Mouse (Mus musculus): Measurements from ENCODE around the gene Arl4a. TPM values are rescaled to one million over a fixed set of nuclear protein-coding genes. Genes with fewer than 3 reads are reported as not detected.

The Arl4a gene
- polyA plus RNA-seq, 1 experiment from 2014 or later, result 61.4 TPM

GRCm38 (mm10) chr12:39977996-39978590, 59.7 kb downstream of the Arl4a start:
- Histone ChIP-seq H3K36me3 (no peaks in the 10 kb centered on the region), H3K4me3 (no peak overlapping the region), H3K27me3 (replicated peaks) (no peaks in the 10 kb centered on the region), H3K4me2 (no peak overlapping the region), H3K9me3 (replicated peaks) (no peaks in the 10 kb centered on the region), H3K4me1 (no peaks in the 10 kb centered on the region), H3K9ac (no peak overlapping the region), H3K27ac (no peak overlapping the region)
- 61% methylated on average over 8 of the region's 8 CpGs for WGBS (ENCODE audit: insufficient replicate concordance)
- ATAC-seq, result peak; percentile 49; the same call in 1 of the 2 replicates

- WGBS (ENCODE audit: insufficient replicate concordance), result 72% methylated on average over 2 of the region's 2 CpGs
- no peak for ATAC-seq
- no peak overlapping the region for H3K9ac ChIP-seq
- H3K4me2 ChIP-seq, result no peak overlapping the region
- H3K27me3 ChIP-seq (replicated peaks), result no peaks in the 10 kb centered on the region
- H3K9me3 ChIP-seq (replicated peaks), result no peaks in the 10 kb centered on the region
- no peaks in the 10 kb centered on the region for H3K36me3 ChIP-seq
- no peak overlapping the region for H3K4me3 ChIP-seq
- no peak overlapping the region for H3K27ac ChIP-seq
- H3K4me1 ChIP-seq, result no peaks in the 10 kb centered on the region
Observed at GRCm38 (mm10) chr12:39976426-39976825, 61.4 kb downstream of the Arl4a start.

- Histone ChIP-seq H3K27ac (no peak overlapping the region), H3K4me1 (no peaks in the 10 kb centered on the region), H3K9me3 (replicated peaks) (no peaks in the 10 kb centered on the region), H3K27me3 (replicated peaks) (no peaks in the 10 kb centered on the region), H3K9ac (no peak overlapping the region), H3K36me3 (no peaks in the 10 kb centered on the region), H3K4me2 (no peak overlapping the region), H3K4me3 (no peak overlapping the region)
- no peak for ATAC-seq
- whole genome bisulfite sequencing (ENCODE audit: insufficient replicate concordance), result 61% methylated on average over 9 of the region's 9 CpGs
Observed at GRCm38 (mm10) chr12:39975829-39976340, 61.9 kb downstream of the Arl4a start.

GRCm38 (mm10) chr12:39974977-39975583, 62.7 kb downstream of the Arl4a start:
- no peak for ATAC-seq
- Histone ChIP-seq H3K9me3 (replicated peaks) (no peaks in the 10 kb centered on the region), H3K4me3 (no peak overlapping the region), H3K4me1 (no peaks in the 10 kb centered on the region), H3K4me2 (no peak overlapping the region), H3K27ac (no peak overlapping the region), H3K27me3 (replicated peaks) (no peaks in the 10 kb centered on the region), H3K9ac (no peak overlapping the region), H3K36me3 (no peaks in the 10 kb centered on the region)
- WGBS (ENCODE audit: insufficient replicate concordance), result 63% methylated on average over 4 of the region's 4 CpGs

GRCm38 (mm10) chr12:39974273-39974672, 63.6 kb downstream of the Arl4a start:
- H3K9ac ChIP-seq, result no peak overlapping the region
- H3K4me2 ChIP-seq, result no peak overlapping the region
- H3K4me3 ChIP-seq, result no peak overlapping the region
- H3K27me3 ChIP-seq (replicated peaks), result no peaks in the 10 kb centered on the region
- ATAC-seq, result no peak
- no peaks in the 10 kb centered on the region for H3K9me3 ChIP-seq (replicated peaks)
- H3K4me1 ChIP-seq, result no peaks in the 10 kb centered on the region
- H3K27ac ChIP-seq, result no peak overlapping the region
- H3K36me3 ChIP-seq, result no peaks in the 10 kb centered on the region
- 76% methylated on average over 1 of the region's 1 CpGs for WGBS (ENCODE audit: insufficient replicate concordance)

GRCm38 (mm10) chr12:39969500-39969899, 68.3 kb downstream of the Arl4a start:
- no peak overlapping the region for H3K4me3 ChIP-seq
- no peak overlapping the region for H3K4me2 ChIP-seq
- H3K27me3 ChIP-seq (replicated peaks), result no peaks in the 10 kb centered on the region
- no peaks in the 10 kb centered on the region for H3K36me3 ChIP-seq
- H3K9ac ChIP-seq, result no peak overlapping the region
- no peaks in the 10 kb centered on the region for H3K4me1 ChIP-seq
- ATAC-seq, result no peak
- H3K27ac ChIP-seq, result no peak overlapping the region
- no peaks in the 10 kb centered on the region for H3K9me3 ChIP-seq (replicated peaks)

GRCm38 (mm10) chr12:39968109-39968508, 69.7 kb downstream of the Arl4a start:
- H3K4me3 ChIP-seq, result no peak overlapping the region
- no peak overlapping the region for H3K4me2 ChIP-seq
- no peaks in the 10 kb centered on the region for H3K36me3 ChIP-seq
- no peaks in the 10 kb centered on the region for H3K9me3 ChIP-seq (replicated peaks)
- ATAC-seq, result no peak
- no peak overlapping the region for H3K9ac ChIP-seq
- no peaks in the 10 kb centered on the region for H3K27me3 ChIP-seq (replicated peaks)
- WGBS (ENCODE audit: insufficient replicate concordance), result 71% methylated on average over 3 of the region's 3 CpGs
- no peaks in the 10 kb centered on the region for H3K4me1 ChIP-seq
- no peak overlapping the region for H3K27ac ChIP-seq

GRCm38 (mm10) chr12:39959166-39959565, 78.7 kb downstream of the Arl4a start:
- H3K4me2 ChIP-seq, result no peak overlapping the region
- no peak overlapping the region for H3K27ac ChIP-seq
- H3K9me3 ChIP-seq (replicated peaks), result no peaks in the 10 kb centered on the region
- no peak overlapping the region for H3K4me3 ChIP-seq
- WGBS (ENCODE audit: insufficient replicate concordance), result 78% methylated on average over 8 of the region's 8 CpGs
- no peaks in the 10 kb centered on the region for H3K36me3 ChIP-seq
- no peak for ATAC-seq
- no peak overlapping the region for H3K9ac ChIP-seq
- no peaks in the 10 kb centered on the region for H3K27me3 ChIP-seq (replicated peaks)
- no peaks in the 10 kb centered on the region for H3K4me1 ChIP-seq

- H3K27ac ChIP-seq, result no peak overlapping the region
- no peaks in the 10 kb centered on the region for H3K4me1 ChIP-seq
- 70% methylated on average over 8 of the region's 8 CpGs for WGBS (ENCODE audit: insufficient replicate concordance)
- no peak overlapping the region for H3K4me2 ChIP-seq
- no peaks in the 10 kb centered on the region for H3K9me3 ChIP-seq (replicated peaks)
- no peak overlapping the region for H3K4me3 ChIP-seq
- H3K9ac ChIP-seq, result no peak overlapping the region
- ATAC-seq, result no peak
- no peaks in the 10 kb centered on the region for H3K27me3 ChIP-seq (replicated peaks)
- H3K36me3 ChIP-seq, result no peaks in the 10 kb centered on the region
Observed at GRCm38 (mm10) chr12:39957931-39958671, 79.7 kb downstream of the Arl4a start.

- H3K4me2 ChIP-seq, result no peak overlapping the region
- H3K27ac ChIP-seq, result no peak overlapping the region
- H3K27me3 ChIP-seq (replicated peaks), result no peaks in the 10 kb centered on the region
- 68% methylated on average over 15 of the region's 15 CpGs for WGBS (ENCODE audit: insufficient replicate concordance)
- H3K36me3 ChIP-seq, result no peaks in the 10 kb centered on the region
- H3K9ac ChIP-seq, result no peak overlapping the region
- H3K9me3 ChIP-seq (replicated peaks), result no peaks in the 10 kb centered on the region
- H3K4me3 ChIP-seq, result no peak overlapping the region
- ATAC-seq, result no peak
- H3K4me1 ChIP-seq, result no peaks in the 10 kb centered on the region
Observed at GRCm38 (mm10) chr12:39956396-39956795, 81.4 kb downstream of the Arl4a start.

All from liver, embryonic 12.5 days (tissue).